Mouse (Mus musculus) ovary, postnatal 10 days (tissue): ENCODE measurements around the gene Ppp1r18.
A peak's percentile ranks its signal among the peaks of the same experiment; 100 is the strongest.
"Not testable (repeated sequence)": the region's sequence is repeated elsewhere in the genome, so short reads cannot be mapped to it uniquely, and the experiment has no call there.

Experiments
- DNase-seq: peaks from one replicate; pipeline ENCODE4 v3.0.0; 2022; ENCODE audit warnings: low spot score

Gene Ppp1r18

DNA sequence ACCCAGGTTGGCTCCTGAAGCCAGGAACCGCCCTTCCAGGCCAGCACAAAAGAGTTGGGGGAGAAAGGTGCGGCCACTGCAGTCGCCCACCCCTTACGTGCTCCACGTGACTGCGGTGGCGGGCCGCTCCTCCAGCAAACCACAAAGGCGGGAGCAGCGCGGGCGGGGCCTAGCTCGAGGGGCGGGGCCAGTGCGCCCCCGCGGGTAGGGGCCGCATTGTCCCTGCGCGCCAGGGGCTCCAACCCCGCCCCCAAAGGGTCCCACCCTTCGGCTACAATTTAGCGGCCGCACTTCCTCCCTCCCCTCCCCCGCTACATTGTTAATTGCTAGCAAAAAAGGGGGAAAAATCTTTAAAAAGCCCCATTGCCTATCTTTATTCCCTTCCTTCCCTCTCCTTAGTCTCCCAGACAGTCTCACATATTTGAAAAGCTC lies 28.4 kb upstream of the Ppp1r18 start:
- DNase-seq, result peak; percentile 70

DNA sequence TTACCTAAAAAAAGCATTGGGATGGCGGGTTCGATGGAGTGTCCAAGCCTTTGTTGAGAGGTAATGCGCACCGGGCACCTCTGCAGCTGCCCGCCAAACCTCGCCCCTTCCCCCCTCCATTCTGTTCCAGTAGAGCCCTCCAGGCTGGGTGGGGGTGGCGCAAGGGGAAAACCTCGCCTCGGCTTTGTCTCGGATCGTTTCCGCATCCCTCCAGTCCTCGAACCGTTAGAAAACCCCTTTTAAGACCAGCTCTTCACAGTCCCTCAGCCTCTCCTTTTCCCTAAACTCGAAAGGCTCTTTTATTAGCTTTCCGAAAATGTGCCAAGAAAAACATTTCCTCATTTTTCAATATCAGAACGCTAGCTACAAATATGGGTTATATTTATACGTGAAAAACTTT lies 27.9 kb upstream of the Ppp1r18 start:
- no peak for DNase-seq

DNA sequence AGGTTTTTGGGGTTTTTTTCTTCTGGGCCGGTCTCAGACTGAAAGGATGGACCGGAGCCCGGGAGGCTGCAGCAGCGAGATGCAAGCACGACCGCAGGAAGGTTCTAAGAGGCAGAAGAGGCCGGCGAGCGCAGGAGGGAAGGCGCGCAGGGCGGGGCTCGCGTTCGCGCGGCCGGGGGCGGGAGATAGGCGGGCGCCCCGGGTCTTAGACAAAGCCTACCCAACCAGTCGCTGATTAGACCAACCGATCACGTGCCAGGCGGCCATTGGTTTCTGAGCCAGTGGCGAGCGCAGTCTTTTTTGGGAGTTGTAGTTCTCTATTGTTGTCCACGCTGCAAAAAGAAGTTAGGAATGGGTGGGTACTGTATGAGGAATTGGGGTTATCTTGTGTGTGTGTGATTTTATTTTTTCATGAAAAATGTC lies 27.3 kb upstream of the Ppp1r18 start, which contains the start of gene Tubb5:
Gene Tubb5 (minus strand): TSS at position 185 of the 423 bp plus-strand sequence.
- DNase-seq, result peak; percentile 90

DNA sequence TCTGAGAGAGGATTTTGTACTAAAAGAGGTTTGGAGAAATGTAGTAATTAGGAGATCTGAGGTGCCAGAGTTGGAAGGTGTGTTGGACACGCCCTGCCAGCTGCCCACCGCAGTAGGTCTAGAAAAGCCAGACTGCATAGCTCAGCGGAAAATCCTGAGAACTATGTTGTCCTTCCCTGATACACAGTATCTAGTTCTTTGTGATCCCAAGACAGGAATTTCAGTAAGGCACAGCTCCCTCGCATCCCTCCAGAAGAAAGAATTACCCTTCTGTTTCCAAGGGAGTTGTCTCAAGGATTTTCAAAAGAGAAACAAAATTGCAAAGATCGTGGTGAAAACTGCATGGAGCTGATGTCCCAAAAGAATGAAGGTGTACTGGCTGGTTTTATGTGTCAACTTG lies 26.8 kb upstream of the Ppp1r18 start:
- DNase-seq, result no peak

DNA sequence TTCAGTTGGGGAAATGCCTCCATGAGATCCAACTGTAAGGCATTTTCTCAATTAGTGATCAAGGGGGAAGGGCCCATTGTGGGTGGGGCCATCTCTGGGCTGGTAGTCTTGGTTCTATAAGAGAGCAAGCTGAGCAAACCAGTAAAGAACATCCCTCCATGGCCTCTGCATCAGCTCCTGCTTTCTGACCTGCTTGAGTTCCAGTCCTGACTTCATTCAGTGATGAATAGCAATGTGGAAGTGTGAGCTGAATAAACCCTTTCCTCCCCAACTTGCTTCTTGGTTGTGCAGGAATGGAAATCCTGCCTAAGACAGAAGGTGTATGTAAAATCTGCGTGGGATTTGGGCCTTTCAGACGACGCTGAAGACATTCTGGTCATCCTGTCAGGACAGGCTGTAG lies 26.4 kb upstream of the Ppp1r18 start:
- not testable (repeated sequence) for DNase-seq

DNA sequence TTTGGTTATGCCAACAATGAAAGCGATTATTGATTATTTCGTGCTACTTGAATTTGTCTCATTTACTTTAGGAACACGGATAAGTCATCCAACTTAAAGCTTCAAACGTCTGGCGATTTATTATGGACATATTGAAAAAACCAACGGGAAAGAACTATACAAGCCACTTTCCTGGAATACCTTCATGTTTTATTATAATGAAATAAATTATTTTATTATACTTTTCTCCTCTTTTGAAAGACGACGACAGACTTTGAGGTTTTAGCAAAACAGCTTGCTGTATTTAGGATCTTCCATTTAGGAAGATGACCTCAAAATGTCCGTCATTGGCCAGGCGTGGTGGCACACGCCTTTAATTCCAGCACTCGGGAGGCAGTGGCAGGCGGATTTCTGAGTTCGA lies 24.8 kb upstream of the Ppp1r18 start:
- DNase-seq, result no peak

DNA sequence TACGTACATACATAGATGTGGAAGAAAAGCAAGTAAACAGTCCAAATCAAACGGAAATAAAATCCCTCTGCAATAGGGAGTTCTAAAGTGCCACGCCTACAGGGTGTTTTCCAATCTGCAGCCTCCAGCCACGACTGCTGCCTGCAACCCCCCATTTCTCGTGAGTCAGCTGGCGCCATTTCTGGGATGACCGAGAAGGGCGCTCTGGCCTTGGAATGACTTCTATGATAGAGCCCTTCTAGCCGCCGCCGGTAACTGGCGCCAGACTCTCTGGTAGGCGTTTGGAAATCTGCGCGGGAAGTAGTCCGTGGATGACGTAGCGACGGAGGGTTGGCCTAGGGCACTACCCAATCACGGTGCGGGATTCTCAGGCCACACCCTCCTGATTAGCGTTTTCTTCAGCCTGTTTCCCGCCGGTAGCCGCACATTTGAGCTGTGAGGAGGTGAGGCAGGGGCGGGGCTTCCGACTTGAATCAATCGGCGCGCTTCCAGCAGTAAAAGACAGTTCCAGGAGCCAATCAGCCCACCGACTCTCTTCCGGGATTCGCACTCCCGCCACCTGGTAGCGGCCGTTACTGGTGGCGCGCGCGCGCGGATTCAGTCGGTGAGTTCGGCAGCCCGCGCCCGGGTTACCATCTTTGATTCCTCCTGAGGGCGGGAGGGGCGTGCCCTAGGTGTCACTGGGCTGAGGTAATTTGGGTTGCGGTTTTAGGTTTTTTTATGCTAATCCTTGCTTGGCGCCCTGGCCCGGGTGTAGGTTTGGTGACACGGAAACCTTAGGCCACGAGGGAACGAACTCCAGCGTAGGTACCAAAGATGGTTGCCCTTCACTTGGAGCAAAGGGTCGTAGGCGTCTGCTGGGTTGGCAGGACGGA lies 24.1 kb upstream of the Ppp1r18 start, which contains the start of gene Mdc1:
Gene Mdc1 (plus strand): TSS at position 440 of the 875 bp plus-strand sequence.
- peak; percentile 93 for DNase-seq

DNA sequence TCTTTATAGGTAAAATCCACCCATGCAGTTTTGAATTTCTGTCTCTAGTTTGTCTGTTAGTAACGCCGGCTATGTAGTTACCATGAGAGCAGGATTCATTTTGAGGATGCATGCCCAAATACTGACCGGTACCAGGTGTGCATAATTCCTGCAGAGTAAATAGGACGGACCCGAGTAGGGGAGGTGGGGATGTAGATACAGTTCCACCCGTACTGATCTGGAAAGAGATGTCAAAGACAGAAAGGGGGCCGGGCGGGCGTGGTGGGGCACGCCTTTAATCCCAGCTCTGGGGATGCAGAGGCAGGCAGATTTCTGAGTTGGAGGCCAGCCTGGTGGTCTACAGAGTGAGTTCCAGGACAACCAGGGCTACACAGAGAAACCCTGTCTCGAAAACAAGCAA lies 23.4 kb upstream of the Ppp1r18 start:
- DNase-seq, result no peak

DNA sequence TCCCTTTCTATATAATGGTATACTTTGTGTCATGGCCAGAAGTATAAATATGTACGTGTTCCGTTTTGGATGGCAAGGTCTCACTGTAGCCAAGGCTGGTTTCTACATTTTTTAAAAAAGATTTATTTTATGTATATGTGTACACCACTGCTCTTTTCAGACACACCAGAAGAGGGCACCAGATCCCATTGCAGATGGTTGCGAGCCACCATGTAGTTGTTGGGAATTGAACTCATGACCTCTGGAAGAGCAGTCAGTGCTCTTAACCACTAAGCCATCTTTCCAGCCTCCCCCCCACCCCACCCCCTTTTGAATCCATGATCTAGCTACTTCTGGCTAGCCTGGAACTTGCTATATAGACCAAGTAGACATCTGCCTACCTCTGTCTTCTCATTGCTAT lies 21.9 kb upstream of the Ppp1r18 start:
- DNase-seq, result no peak

DNA sequence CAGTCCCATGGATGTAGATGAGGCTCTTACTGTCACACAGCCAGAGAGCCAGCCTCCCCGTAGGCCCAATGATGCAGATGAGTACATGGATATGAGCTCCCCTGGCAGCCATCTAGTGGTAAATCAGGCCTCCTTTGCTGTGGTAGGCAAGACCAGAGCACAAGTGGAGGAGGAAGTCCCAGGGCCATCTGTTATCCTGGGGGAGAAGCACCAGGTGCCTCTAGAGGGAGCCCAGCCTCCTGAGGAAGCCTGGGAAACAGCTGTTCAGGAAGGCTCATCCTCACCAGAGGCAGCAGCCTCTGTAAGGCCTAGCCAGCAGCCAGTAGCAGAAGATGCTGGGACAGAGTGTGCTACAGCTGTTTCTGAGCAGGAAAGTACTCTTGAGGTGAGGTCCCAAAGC lies 17.3 kb upstream of the Ppp1r18 start:
- DNase-seq, result no peak

DNA sequence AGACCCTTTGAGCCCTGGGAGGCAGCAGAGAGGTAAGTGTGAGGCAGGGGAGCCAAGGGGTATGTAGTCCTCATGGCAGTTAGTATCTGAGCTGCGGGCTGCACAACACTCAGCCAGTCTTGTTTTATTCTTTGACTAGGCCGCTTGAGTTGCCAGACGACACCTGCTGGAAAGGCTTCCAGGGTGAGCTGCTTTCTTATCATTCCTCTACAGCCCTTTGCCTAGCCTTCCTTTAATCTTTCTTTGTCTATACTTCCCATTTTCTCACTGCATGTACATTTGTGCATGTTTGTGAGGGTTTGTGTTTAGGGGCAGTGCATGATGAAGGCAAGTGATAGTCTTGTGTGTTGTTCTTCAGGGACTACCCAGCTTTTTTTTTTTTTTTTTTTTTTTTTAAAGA lies 14.4 kb upstream of the Ppp1r18 start:
- DNase-seq, result no peak

DNA sequence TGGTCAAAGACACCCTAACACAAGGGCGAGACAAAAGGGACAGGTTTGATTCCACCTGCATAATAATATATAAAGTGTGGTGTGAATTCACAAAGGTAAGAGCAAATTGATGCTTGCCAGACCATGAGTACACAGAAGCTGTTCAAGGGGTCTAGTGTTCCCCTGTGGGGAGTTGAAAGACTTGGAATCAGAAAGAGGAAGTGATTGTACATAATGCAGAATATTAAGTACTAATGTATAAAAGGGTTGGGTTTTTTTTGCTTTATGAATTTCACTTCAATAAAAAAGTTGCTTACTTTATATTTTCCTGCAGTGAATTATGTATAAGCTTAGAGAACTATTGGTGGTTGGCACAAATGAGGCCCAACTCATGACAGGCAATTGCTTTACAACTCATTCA lies 6.0 kb upstream of the Ppp1r18 start:
- DNase-seq, result no peak

DNA sequence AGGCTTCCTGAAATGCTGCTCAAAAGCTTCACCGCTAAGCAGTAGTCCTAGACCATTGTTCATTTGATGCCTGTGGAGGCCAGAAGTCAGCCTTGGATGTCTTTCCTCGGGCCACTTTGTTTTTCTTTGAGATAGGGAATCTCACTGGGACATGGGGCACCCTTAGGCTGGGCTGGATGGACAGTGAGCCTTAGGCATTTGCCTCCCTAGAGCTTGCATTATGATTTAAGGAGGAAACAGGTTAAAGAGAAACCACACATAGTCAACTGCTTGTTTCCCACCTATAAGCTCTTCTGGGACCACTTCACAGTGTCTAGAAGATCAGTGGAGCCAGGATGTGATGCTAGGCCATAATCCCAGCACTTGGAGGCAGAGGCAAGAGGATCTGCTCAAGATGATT lies 5.6 kb upstream of the Ppp1r18 start:
- no peak for DNase-seq

DNA sequence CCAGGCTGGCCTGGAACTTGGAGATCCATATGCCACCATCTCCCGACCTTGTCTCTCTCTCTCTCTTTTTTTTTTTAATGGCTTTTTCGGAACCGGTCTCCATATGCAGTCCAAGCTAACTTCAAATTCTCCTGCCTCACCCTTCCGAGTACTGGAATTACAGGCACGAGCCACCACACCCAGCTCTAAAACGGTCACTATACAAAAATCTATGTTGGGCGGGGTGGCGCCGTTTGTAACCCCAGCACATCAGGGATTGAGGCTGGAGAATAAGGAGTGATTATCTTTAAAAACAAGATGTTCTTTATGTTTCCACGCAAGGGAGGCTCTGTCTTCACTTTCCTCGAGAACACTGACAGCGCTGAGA lies 4.6 kb upstream of the Ppp1r18 start:
- no peak for DNase-seq

DNA sequence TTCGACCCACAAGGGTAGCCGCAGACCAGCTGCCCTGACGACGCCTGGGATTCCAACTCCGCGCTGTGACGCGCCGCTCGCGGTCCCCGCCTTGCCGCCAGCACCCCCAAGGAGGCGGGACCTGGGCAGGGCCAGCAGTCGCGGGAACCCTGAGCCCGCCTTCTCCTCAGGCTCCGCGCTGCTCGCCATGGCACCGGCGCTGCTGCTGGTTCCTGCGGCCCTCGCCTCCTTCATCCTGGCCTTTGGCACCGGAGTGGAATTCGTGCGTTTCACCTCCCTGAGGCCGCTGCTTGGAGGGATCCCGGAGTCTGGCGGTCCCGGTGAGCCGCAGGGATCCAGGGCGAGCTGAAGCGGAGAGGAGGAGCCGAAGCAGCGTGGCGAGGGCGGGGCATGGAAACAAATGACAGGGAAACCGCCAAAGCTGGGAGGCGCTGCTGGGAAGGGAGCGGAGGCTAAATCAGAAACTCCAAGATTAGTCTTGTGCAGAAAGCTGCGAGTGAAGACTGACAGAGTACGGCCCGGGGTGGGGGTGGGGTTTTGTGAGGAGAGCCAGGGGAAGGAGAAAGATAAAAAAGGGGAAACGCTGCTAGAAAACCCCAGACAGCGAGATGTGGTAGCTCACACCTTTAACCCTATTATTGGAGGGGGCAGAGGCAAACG lies 4.1 kb upstream of the Ppp1r18 start, which contains the start of gene Nrm:
Gene Nrm (plus strand): TSS at position 121 of the 660 bp plus-strand sequence.
- peak; percentile 88 for DNase-seq

DNA sequence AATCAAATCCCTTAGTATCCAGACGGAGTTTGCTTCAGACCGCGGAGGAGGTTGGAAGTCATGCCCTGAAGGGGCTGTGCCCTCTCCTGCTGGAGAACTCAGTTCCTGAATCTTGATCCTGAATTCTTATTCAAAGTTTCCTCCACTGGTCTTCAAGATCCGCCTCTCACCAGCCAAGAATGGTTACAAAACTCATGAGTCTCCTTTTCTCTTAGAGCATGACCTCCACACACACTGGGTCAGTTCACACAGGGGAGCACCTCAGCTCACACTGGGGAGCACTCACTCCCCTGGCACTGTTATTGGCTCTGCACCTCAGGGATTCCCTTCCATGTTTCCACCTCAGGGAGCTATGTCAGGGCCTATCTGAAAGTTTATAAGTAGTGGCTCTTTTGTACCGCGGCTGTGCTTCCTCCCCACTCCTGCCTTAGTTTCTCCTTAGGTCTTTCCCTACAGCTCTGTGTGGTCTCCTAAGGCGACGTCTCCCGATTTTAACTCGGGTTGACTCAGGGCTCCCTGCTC lies 500 bp upstream of the Ppp1r18 start:
- no peak for DNase-seq

DNA sequence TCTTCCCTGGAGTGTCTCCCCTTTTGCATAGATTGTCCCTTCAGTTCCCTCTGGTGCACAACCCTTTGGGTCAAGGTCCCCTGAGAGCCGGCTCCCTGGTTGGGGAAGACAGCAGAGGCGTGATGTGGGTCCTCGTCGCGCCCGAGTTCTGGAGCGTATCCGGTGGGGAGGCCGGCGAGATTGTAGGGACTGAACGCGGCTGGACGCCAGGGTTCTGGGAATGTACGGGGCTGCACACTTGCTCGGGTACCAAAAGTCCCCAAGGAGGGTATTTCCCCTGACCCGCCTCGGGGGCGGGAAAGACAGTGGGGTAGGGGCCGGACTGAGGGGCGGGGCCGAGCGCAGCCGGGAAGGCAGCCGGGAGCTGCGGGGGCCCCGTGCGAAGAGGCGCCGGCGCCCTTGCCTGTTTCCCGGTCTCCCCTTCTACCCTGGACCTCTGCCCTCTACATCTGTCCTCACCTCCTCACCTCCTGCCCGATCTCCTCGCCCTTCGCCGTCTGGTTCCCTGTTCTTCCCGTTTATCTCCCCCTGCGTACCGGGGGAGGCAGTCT lies 963 bp downstream of the Ppp1r18 start:
- DNase-seq, result peak; percentile 62

DNA sequence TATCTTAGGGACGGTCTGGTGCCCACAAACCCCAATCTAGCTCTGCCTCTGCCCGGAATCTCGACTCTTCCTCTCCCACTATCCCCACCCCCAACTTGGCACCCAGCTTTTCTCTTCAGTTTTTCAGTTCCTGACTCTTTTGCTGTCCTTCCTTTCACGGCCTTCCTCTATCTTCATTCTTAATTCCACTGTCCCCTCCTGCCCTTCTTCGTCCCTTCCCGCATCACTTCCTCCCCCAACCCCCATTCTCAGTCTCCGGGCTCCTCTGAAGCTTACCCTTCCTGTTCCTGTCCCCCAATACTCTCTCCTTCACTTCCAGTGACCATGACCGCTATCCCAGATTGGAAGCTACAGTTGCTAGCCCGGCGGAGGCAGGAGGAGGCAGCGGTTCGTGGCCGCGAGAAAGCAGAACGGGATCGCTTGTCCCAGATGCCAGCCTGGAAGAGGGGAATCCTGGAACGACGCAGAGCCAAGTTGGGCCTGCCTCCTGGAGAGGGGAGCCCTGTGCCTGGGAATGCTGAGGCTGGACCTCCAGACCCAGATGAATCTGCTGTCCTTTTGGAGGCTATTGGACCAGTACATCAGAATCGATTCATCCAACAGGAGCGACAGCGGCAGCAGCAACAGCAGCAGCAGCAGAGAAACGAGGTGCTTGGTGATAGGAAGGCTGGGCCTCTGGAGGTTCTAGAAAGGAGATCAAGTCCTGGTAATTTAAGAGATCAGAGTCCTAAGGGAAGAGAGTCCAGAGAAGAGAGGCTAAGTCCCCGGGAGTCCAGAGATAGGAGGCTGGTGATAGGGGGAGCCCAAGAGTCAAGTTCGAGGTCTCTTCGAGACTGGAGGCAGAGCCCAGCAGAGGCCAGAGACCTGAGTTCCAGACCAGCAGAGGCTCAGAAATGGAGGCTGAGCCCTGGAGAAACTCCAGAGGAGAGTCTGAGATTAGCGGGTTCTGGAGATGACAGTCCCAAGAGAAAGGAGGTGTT lies 1.8 kb downstream of the Ppp1r18 start:
- no peak for DNase-seq

DNA sequence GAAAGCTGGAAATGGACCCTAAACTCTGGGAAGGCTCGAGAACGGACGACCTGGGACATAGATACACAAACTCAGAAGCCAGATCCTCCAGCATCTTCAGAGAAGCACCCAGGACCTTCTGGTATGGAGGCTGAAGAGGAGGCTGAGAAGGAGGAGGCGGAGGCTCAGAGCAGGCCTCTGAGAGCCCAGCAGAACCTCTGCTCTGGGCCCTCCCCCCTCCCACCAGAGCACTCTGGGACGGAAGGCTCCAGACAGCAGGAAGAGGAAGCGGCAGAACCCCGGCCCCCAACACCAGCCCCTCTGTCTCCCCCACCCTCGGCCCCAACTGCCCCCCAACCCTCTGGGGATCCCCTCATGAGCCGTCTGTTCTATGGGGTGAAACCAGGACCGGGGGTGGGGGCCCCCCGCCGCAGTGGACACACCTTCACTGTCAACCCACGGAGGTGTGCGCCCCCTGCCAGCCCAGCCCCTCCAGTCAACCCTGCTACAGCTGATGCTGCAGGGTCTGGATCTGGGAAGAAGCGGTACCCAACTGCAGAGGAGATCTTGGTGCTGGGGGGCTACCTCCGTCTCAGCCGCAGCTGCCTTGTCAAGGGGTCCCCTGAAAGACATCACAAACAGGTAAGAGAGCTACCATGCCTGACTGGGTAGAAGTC lies 2.9 kb downstream of the Ppp1r18 start:
- no peak for DNase-seq

DNA sequence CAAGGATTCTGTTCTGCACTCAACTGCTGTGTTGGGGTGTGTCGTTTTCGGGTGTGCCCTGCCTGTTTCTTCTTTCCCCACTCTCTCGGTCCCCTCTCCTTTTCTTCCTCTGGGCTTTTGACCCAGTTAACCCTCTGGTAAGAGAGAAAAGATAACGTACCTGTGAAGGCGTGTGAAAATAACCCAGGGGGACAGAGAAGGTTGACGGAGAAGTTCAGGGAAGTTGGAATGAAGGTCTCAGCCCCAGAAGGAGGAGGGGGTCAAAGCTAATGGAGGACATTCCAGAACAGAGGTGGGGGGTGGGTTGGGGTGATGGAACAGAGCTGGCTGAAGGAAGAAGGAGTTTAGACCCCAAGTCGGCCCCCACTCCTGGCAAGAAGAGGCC lies 3.6 kb downstream of the Ppp1r18 start:
- no peak for DNase-seq
